Mouse (Mus musculus) cerebellum, adult 11 months (tissue): ENCODE data around the gene Hoxc5.

Experiments used
- DNase-seq: peaks from one replicate; pipeline ENCODE4 v3.0.0; 2022

Gene Hoxc5

GRCm38 (mm10) chr15:103013238-103013984 is 46.2 kb downstream of the Hoxc5 start:
- no peak for DNase-seq

GRCm38 (mm10) chr15:103014166-103015008 is 47.1 kb downstream of the Hoxc5 start:
- no peak for DNase-seq

- DNase-seq, result no peak
Observed at GRCm38 (mm10) chr15:103015009-103015399, 47.8 kb downstream of the Hoxc5 start.

GRCm38 (mm10) chr15:103015406-103016166 is 48.3 kb downstream of the Hoxc5 start:
- DNase-seq, result no peak

GRCm38 (mm10) chr15:103018636-103019035 is 51.4 kb downstream of the Hoxc5 start, which contains the start of gene Hoxc4:
TSS of gene Hoxc4 (plus strand) at chr15:103018934.
- no peak for DNase-seq

GRCm38 (mm10) chr15:103020899-103021418 is 53.7 kb downstream of the Hoxc5 start:
- DNase-seq, result no peak

GRCm38 (mm10) chr15:103021544-103021943 is 54.3 kb downstream of the Hoxc5 start:
- DNase-seq, result no peak

GRCm38 (mm10) chr15:103024131-103024530 is 56.9 kb downstream of the Hoxc5 start:
- DNase-seq, result no peak

- no peak for DNase-seq
Observed at GRCm38 (mm10) chr15:103027266-103028235, 60.3 kb downstream of the Hoxc5 start.

- no peak for DNase-seq
Observed at GRCm38 (mm10) chr15:103028916-103029512, 61.8 kb downstream of the Hoxc5 start.

- DNase-seq, result no peak
Observed at GRCm38 (mm10) chr15:103030142-103030541, 62.9 kb downstream of the Hoxc5 start.

GRCm38 (mm10) chr15:103032167-103032566 is 64.9 kb downstream of the Hoxc5 start:
- no peak for DNase-seq

GRCm38 (mm10) chr15:103032646-103033575 is 65.7 kb downstream of the Hoxc5 start:
- DNase-seq, result no peak

GRCm38 (mm10) chr15:103034043-103034806 is 67.0 kb downstream of the Hoxc5 start:
- no peak for DNase-seq

- no peak for DNase-seq
Observed at GRCm38 (mm10) chr15:103034807-103035547, 67.7 kb downstream of the Hoxc5 start.

- no peak for DNase-seq
Observed at GRCm38 (mm10) chr15:103035548-103035881, 68.3 kb downstream of the Hoxc5 start.

- no peak for DNase-seq
Observed at GRCm38 (mm10) chr15:103037579-103037978, 70.3 kb downstream of the Hoxc5 start.

GRCm38 (mm10) chr15:103038701-103039480 is 71.6 kb downstream of the Hoxc5 start:
- no peak for DNase-seq
